Mouse (Mus musculus) left cerebral cortex, postnatal 36 days (tissue): ENCODE data around the gene Fancf. TPM values are rescaled to one million over a fixed set of nuclear protein-coding genes. Genes with fewer than 3 reads are reported as not detected.

Experiments used
- DNase-seq, 2 experiments: peaks; one replicate each; pipeline ENCODE4 v3.0.0; 2021 to 2022; ENCODE audit warnings: low spot score in 2 of 2, mixed read lengths in 1 of 2
- intact Hi-C: fragments of 180-260 bp; cut with DNase I; formaldehyde crosslinking; loops from one replicate; pipeline ENCODE4 v1.15.1; 2025
- total RNA-seq, 2 experiments: library from RNA; stranded (reverse); gene quantifications; 2 replicates each; pipeline ENCODE4 v1.2.3; 2021

Gene Fancf
- 1 to 10 TPM; 3.1 to 6.2 TPM for total RNA-seq

GRCm38 (mm10) chr7:51862097-51862492 is at the start of gene Fancf:
Gene Fancf, minus strand, starts transcription at chr7:51862267.
- intact Hi-C loops = loop anchor here (10.0 kb wide), 1 partner anchor 113 kb away; no protein-coding TSS in a partner anchor
- DNase-seq = peak; percentile 98 to 99

GRCm38 (mm10) chr7:51899066-51899465 is 37.0 kb upstream of the Fancf start:
- intact Hi-C loops = no loop called here
- DNase-seq = no peak

GRCm38 (mm10) chr7:51894939-51895338 is 32.9 kb upstream of the Fancf start:
- intact Hi-C loops = no loop called here
- no peak for DNase-seq

- intact Hi-C loops = no loop called here
- DNase-seq = no peak
Observed at GRCm38 (mm10) chr7:51894133-51894801, 32.2 kb upstream of the Fancf start.

- DNase-seq = no peak
- intact Hi-C loops = no loop called here
Observed at GRCm38 (mm10) chr7:51893008-51893407, 30.9 kb upstream of the Fancf start.

GRCm38 (mm10) chr7:51892224-51892965 is 30.3 kb upstream of the Fancf start:
- intact Hi-C loops = no loop called here
- DNase-seq = no peak

- intact Hi-C loops = no loop called here
- no peak for DNase-seq
Observed at GRCm38 (mm10) chr7:51889601-51890000, 27.5 kb upstream of the Fancf start.

GRCm38 (mm10) chr7:51887678-51888567 is 25.9 kb upstream of the Fancf start:
- DNase-seq = no peak
- intact Hi-C loops = no loop called here

GRCm38 (mm10) chr7:51885345-51885744 is 23.3 kb upstream of the Fancf start:
- intact Hi-C loops = no loop called here
- no peak for DNase-seq

- intact Hi-C loops = no loop called here
- DNase-seq = no peak
Observed at GRCm38 (mm10) chr7:51880121-51880520, 18.1 kb upstream of the Fancf start.

GRCm38 (mm10) chr7:51879136-51879723 is 17.2 kb upstream of the Fancf start:
- DNase-seq = peak; percentile 66 to 74
- intact Hi-C loops = no loop called here

GRCm38 (mm10) chr7:51878730-51879129 is 16.7 kb upstream of the Fancf start:
- intact Hi-C loops = no loop called here
- no peak for DNase-seq

GRCm38 (mm10) chr7:51876316-51876715 is 14.2 kb upstream of the Fancf start:
- intact Hi-C loops = no loop called here
- DNase-seq = no peak

GRCm38 (mm10) chr7:51872597-51872996 is 10.5 kb upstream of the Fancf start:
- intact Hi-C loops = no loop called here
- DNase-seq = no peak

GRCm38 (mm10) chr7:51872041-51872440 is 10.0 kb upstream of the Fancf start:
- intact Hi-C loops = no loop called here
- DNase-seq = no peak

- DNase-seq = no peak
- intact Hi-C loops = loop anchor here (10.0 kb wide), 1 partner anchor 107 kb away; no protein-coding TSS in a partner anchor
Observed at GRCm38 (mm10) chr7:51867983-51868382, 5.9 kb upstream of the Fancf start.

- no peak for DNase-seq
- intact Hi-C loops = loop anchor here (10.0 kb wide), 1 partner anchor 109 kb away; no protein-coding TSS in a partner anchor
Observed at GRCm38 (mm10) chr7:51865336-51865735, 3.3 kb upstream of the Fancf start.

GRCm38 (mm10) chr7:51862842-51863241 is 775 bp upstream of the Fancf start:
- intact Hi-C loops = loop anchor here (10.0 kb wide), 1 partner anchor 112 kb away; no protein-coding TSS in a partner anchor
- no peak for DNase-seq

- DNase-seq = peak; percentile 90 to 95
- intact Hi-C loops = loop anchor here (10.0 kb wide), 1 partner anchor 113 kb away; no protein-coding TSS in a partner anchor
Observed at GRCm38 (mm10) chr7:51861250-51862096, 594 bp downstream of the Fancf start, which contains the start of gene Gas2. Gene Gas2, plus strand, starts transcription at chr7:51862015.
